Mouse (Mus musculus): ENCODE results near the gene Smarca2.
A peak's percentile ranks its signal among the peaks of the same experiment; 100 is the strongest.

The Smarca2 gene

GRCm38 (mm10) chr19:26604755-26605300 is at the start of gene Smarca2:
TSS of gene Smarca2 (plus strand) at chr19:26605050.
- DNase-seq (ENCODE audit: low spot score): peak; percentile 99

GRCm38 (mm10) chr19:26564850-26565249 is 40.0 kb upstream of the Smarca2 start:
- DNase-seq (ENCODE audit: low spot score): no peak

- no peak for DNase-seq (ENCODE audit: low spot score)
Observed at GRCm38 (mm10) chr19:26566109-26566508, 38.7 kb upstream of the Smarca2 start.

- DNase-seq (ENCODE audit: low spot score): no peak
Observed at GRCm38 (mm10) chr19:26568236-26568635, 36.6 kb upstream of the Smarca2 start.

GRCm38 (mm10) chr19:26568941-26569340 is 35.9 kb upstream of the Smarca2 start:
- DNase-seq (ENCODE audit: low spot score): no peak

- DNase-seq (ENCODE audit: low spot score): no peak
Observed at GRCm38 (mm10) chr19:26569461-26569860, 35.4 kb upstream of the Smarca2 start.

- DNase-seq (ENCODE audit: low spot score): no peak
Observed at GRCm38 (mm10) chr19:26579645-26580044, 25.2 kb upstream of the Smarca2 start.

- DNase-seq (ENCODE audit: low spot score): no peak
Observed at GRCm38 (mm10) chr19:26580061-26580460, 24.8 kb upstream of the Smarca2 start.

GRCm38 (mm10) chr19:26594661-26595060 is 10.2 kb upstream of the Smarca2 start:
- no peak for DNase-seq (ENCODE audit: low spot score)

GRCm38 (mm10) chr19:26601459-26601858 is 3.4 kb upstream of the Smarca2 start:
- peak; percentile 23 for DNase-seq (ENCODE audit: low spot score)

GRCm38 (mm10) chr19:26603296-26603860 is 1.5 kb upstream of the Smarca2 start:
- DNase-seq (ENCODE audit: low spot score): no peak

- peak; percentile 3 for DNase-seq (ENCODE audit: low spot score)
Observed at GRCm38 (mm10) chr19:26603906-26604754, 720 bp upstream of the Smarca2 start.

GRCm38 (mm10) chr19:26605438-26606320 is 829 bp downstream of the Smarca2 start:
- DNase-seq (ENCODE audit: low spot score): peak; percentile 38

GRCm38 (mm10) chr19:26606321-26607155 is 1.7 kb downstream of the Smarca2 start:
- DNase-seq (ENCODE audit: low spot score): peak; percentile 35

- DNase-seq (ENCODE audit: low spot score): peak; percentile 83
Observed at GRCm38 (mm10) chr19:26607156-26607536, 2.3 kb downstream of the Smarca2 start.

GRCm38 (mm10) chr19:26607551-26608433 is 2.9 kb downstream of the Smarca2 start:
- peak; percentile 28 for DNase-seq (ENCODE audit: low spot score)

- DNase-seq (ENCODE audit: low spot score): no peak
Observed at GRCm38 (mm10) chr19:26608434-26608812, 3.6 kb downstream of the Smarca2 start.

GRCm38 (mm10) chr19:26609637-26610036 is 4.8 kb downstream of the Smarca2 start:
- no peak for DNase-seq (ENCODE audit: low spot score)

GRCm38 (mm10) chr19:26612995-26613394 is 8.1 kb downstream of the Smarca2 start:
- DNase-seq (ENCODE audit: low spot score): no peak

GRCm38 (mm10) chr19:26613665-26614064 is 8.8 kb downstream of the Smarca2 start:
- DNase-seq (ENCODE audit: low spot score): no peak

Measured in T-cell, adult 2 months (primary cell).